In genomic region chr7:19789904-19790347, GRCm38 (mm10) we compare ENCODE assay signal across 8 mouse cellular contexts. TPM values are rescaled to one million over a fixed set of nuclear protein-coding genes. Genes with fewer than 3 reads are reported as not detected.
DNase-seq lines count a peak whose midpoint lies in the region; ATAC-seq and TF ChIP-seq lines count a peak whose summit lies in the region.

No protein-coding gene starts in this region.

- peak; percentile 93 to 96 for ATAC-seq in hematopoietic stem cell, adult 5-6 weeks (replicated peaks in 1 of 2; ENCODE audit: insufficient read depth in 1 of 2, low FRiP score in 2 of 2, low TSS enrichment in 1 of 2, low read depth in 1 of 2, poor library complexity in 2 of 2, severe bottlenecking in 2 of 2)
- peak; percentile 59 for ATAC-seq in lung, embryonic 16.5 days (ENCODE audit: low read depth)

- H3K4me1 ChIP-seq in MEL (ENCODE audit: control insufficient read depth in 1 of 2, insufficient read depth in 2 of 2, low read length in 2 of 2), result peaks cover 0 to 5% of the 10 kb centered on the region in 2 experiments; a peak in 2 of 4 replicates
- H3K4me1 ChIP-seq in lung, embryonic 16.5 days (replicated peaks; ENCODE audit: control insufficient read depth, insufficient read depth, low read length), result peaks cover 4% of the 10 kb centered on the region; the same call in 1 of the 2 replicates
- H3K4me1 ChIP-seq in thymus, adult 2 months (replicated peaks; ENCODE audit: control insufficient read depth, insufficient read depth, low read length), result peaks cover 25% of the 10 kb centered on the region

- H3K9ac ChIP-seq in MEL (ENCODE audit: control insufficient read depth, low read depth, low read length, poor library complexity, severe bottlenecking), result peak overlapping the region; percentile 45
- peak overlapping the region; percentile 64 for H3K9ac ChIP-seq in lung, embryonic 16.5 days (ENCODE audit: low read length)

- H3K79me2 ChIP-seq in MEL (ENCODE audit: control insufficient read depth, insufficient read depth, low read length, poor library complexity), result no peaks in the 10 kb centered on the region

- WGBS in lung, embryonic 16.5 days, result under 1% methylated on average over 19 of the region's 19 CpGs
- under 1% methylated on average over 19 of the region's 19 CpGs for WGBS in thymus, adult 2 months

- H3K27ac ChIP-seq in MEL (ENCODE audit: control insufficient read depth, low read depth, low read length), result no peak overlapping the region
- peak overlapping the region; percentile 16; the same call in 1 of the 2 replicates for H3K27ac ChIP-seq in lung, embryonic 16.5 days (ENCODE audit: low read length)
- H3K27ac ChIP-seq in thymus, adult 2 months (ENCODE audit: control insufficient read depth, insufficient read depth, low read length), result no peak overlapping the region

- peak; percentile 90 for DNase-seq in MEL (ENCODE audit: low read depth, low spot score)
- DNase-seq in cerebellum, adult 8-10 months, result peak; percentile 85
- DNase-seq in forelimb bud, embryonic 11.5 days (ENCODE audit: low read depth, low spot score), result peak; percentile 79
- DNase-seq in layer of hippocampus, adult 9-10 months (ENCODE audit: low spot score), result peak; percentile 51
- peak; percentile 71 for DNase-seq in ovary, adult 18-20 months (ENCODE audit: low spot score)
- DNase-seq in thymus, adult 2 months, result peak; percentile 93

- TF ChIP-seq POLR2A in MEL (IDR thresholded peaks at IDR 0.05; ENCODE audit: control insufficient read depth in 1 of 2, insufficient read depth in 1 of 2, low read depth in 1 of 2, low read length in 2 of 2, poor library complexity in 1 of 2), result peak in 1 of 2 experiments; percentile 30; a peak in 1 of 4 replicates
- TF ChIP-seq POLR2A in thymus, adult 2 months (IDR thresholded peaks at IDR 0.05; ENCODE audit: control insufficient read depth, extremely low read depth, insufficient read depth, low read length, poor library complexity), result no peak

- H3K27me3 ChIP-seq in MEL (ENCODE audit: control insufficient read depth in 1 of 2, insufficient read depth in 2 of 2, low read length in 2 of 2), result no peaks in the 10 kb centered on the region
- H3K27me3 ChIP-seq in lung, embryonic 16.5 days (ENCODE audit: control insufficient read depth, insufficient read depth, low read depth, low read length), result 0 out of 2 replicates have a peak, but pooled peaks cover 2% of the 10 kb centered on the region
- H3K27me3 ChIP-seq in thymus, adult 2 months (ENCODE audit: control insufficient read depth, insufficient read depth, low read length), result no peaks in the 10 kb centered on the region

- peak; percentile 68 for TF ChIP-seq RAD21 in MEL (IDR thresholded peaks at IDR 0.05; ENCODE audit: low read depth, low read length)

- H3K4me3 ChIP-seq in MEL (ENCODE audit: control insufficient read depth in 1 of 2, insufficient read depth in 1 of 2, low read depth in 2 of 2, low read length in 2 of 2), result peak overlapping the region; percentile 48 to 56
- H3K4me3 ChIP-seq in lung, embryonic 16.5 days (ENCODE audit: low read length), result peak overlapping the region; percentile 43
- no peak overlapping the region for H3K4me3 ChIP-seq in thymus, adult 2 months (ENCODE audit: control insufficient read depth, insufficient read depth, low read length)

- TF ChIP-seq EP300 in MEL (IDR thresholded peaks at IDR 0.05; ENCODE audit: low read depth in 1 of 2, low read length in 2 of 2), result no peak

- peak; percentile 92 to 97 (median 94) for TF ChIP-seq CTCF in MEL (IDR thresholded peaks at IDR 0.05 in 2 of 3, conservative IDR thresholded peaks at IDR 0.05 in 1 of 3; ENCODE audit: control insufficient read depth in 1 of 3, insufficient read depth in 1 of 3, low read depth in 2 of 3, low read length in 3 of 3, poor library complexity in 1 of 3, severe bottlenecking in 1 of 3)
- peak; percentile 99 for TF ChIP-seq CTCF in thymus, adult 2 months (IDR thresholded peaks at IDR 0.05; ENCODE audit: borderline replicate concordance, control insufficient read depth, extremely low read depth, insufficient read depth, low read length, poor library complexity)

- H3K4me2 ChIP-seq in lung, embryonic 16.5 days (ENCODE audit: low read depth, low read length), result peak overlapping the region; percentile 66

- H3K9me3 ChIP-seq in MEL (replicated peaks; ENCODE audit: insufficient read depth, low read length), result no peaks in the 10 kb centered on the region
- no peaks in the 10 kb centered on the region for H3K9me3 ChIP-seq in lung, embryonic 16.5 days (ENCODE audit: control insufficient read depth, low read length)

- no peaks in the 10 kb centered on the region; a peak in 1 of 4 replicates for H3K36me3 ChIP-seq in MEL (ENCODE audit: control insufficient read depth in 1 of 2, insufficient read depth in 2 of 2, low read length in 2 of 2)
- H3K36me3 ChIP-seq in lung, embryonic 16.5 days (ENCODE audit: control insufficient read depth, insufficient read depth, low read length), result no peaks in the 10 kb centered on the region
- H3K36me3 ChIP-seq in thymus, adult 2 months (ENCODE audit: control insufficient read depth, insufficient read depth, low read length), result no peaks in the 10 kb centered on the region

TF ChIP-seq in MEL, 35 proteins besides CTCF, POLR2A, EP300 and RAD21 (continues in another document):
- no peak for TF ChIP-seq NRF1 (IDR thresholded peaks at IDR 0.05; ENCODE audit: insufficient read depth, low read depth, low read length, poor library complexity, severe bottlenecking)
- no peak for TF ChIP-seq GATA1 (IDR thresholded peaks at IDR 0.05; ENCODE audit: low read depth, low read length)
- no peak for TF ChIP-seq ZMIZ1 (IDR thresholded peaks at IDR 0.05; ENCODE audit: low read depth, low read length)
- peak; percentile 94 for TF ChIP-seq SMC3 (IDR thresholded peaks at IDR 0.05; ENCODE audit: low read depth, low read length)
- TF ChIP-seq ZNF384 (IDR thresholded peaks at IDR 0.05; ENCODE audit: low read depth, low read length), result no peak
- no peak for TF ChIP-seq TCF12 (IDR thresholded peaks at IDR 0.05; ENCODE audit: low read depth, low read length)
- TF ChIP-seq CHD2 (IDR thresholded peaks at IDR 0.05; ENCODE audit: low read length), result no peak
- no peak for TF ChIP-seq NELFE (IDR thresholded peaks at IDR 0.05; ENCODE audit: low read depth, low read length)
- no peak for TF ChIP-seq MYB (IDR thresholded peaks at IDR 0.05; ENCODE audit: low read depth, low read length)
- no peak for TF ChIP-seq ELF1 (IDR thresholded peaks at IDR 0.05; ENCODE audit: low read depth, low read length)
- TF ChIP-seq ZKSCAN1 (IDR thresholded peaks at IDR 0.05; ENCODE audit: low read depth, low read length), result no peak
- TF ChIP-seq BHLHE40 (IDR thresholded peaks at IDR 0.05; ENCODE audit: borderline replicate concordance, low read depth, low read length), result no peak
- TF ChIP-seq POLR2AphosphoS2 (IDR thresholded peaks at IDR 0.05; ENCODE audit: low read length), result no peak
- TF ChIP-seq CHD1 (IDR thresholded peaks at IDR 0.05; ENCODE audit: low read depth, low read length), result no peak
- TF ChIP-seq ETS1 (IDR thresholded peaks at IDR 0.05; ENCODE audit: low read depth, low read length), result no peak
- peak; percentile 22; the same call in 1 of the 2 replicates for TF ChIP-seq MAX (IDR thresholded peaks at IDR 0.05; ENCODE audit: low read length)
- peak; percentile 62 for TF ChIP-seq ZC3H11A (IDR thresholded peaks at IDR 0.05; ENCODE audit: low read depth, low read length)
- TF ChIP-seq POLR2AphosphoS5 (IDR thresholded peaks at IDR 0.05; ENCODE audit: borderline replicate concordance, low read depth, low read length), result no peak
- no peak for TF ChIP-seq RCOR1 (IDR thresholded peaks at IDR 0.05; ENCODE audit: low read depth, low read length)
- TF ChIP-seq USF2 (IDR thresholded peaks at IDR 0.05; ENCODE audit: borderline replicate concordance in 1 of 2, insufficient read depth in 1 of 2, low read depth in 1 of 2, low read length in 2 of 2), result no peak
- TF ChIP-seq SIN3A (IDR thresholded peaks at IDR 0.05; ENCODE audit: low read length), result 0 out of 2 replicates have a peak, but pooled peaks have one; percentile 54
- TF ChIP-seq MXI1 (IDR thresholded peaks at IDR 0.05; ENCODE audit: low read depth, low read length), result no peak
- TF ChIP-seq TAL1 (IDR thresholded peaks at IDR 0.05; ENCODE audit: low read length), result no peak
- no peak for TF ChIP-seq MYC (IDR thresholded peaks at IDR 0.05; ENCODE audit: low read depth, low read length)
- no peak for TF ChIP-seq MEF2A (IDR thresholded peaks at IDR 0.05; ENCODE audit: extremely low read depth, insufficient replicate concordance, low read depth, low read length, poor library complexity, severe bottlenecking)

RNA-seq across cellular contexts. Expression of gene Cblc, which starts 6.7 kb away (rescaled TPM):
- not detected in 2 replicates for total RNA-seq in MEL (2012; rRNA removed)
- polyA plus RNA-seq in MEL (2012; ENCODE audit: insufficient read depth in 1 of 2, insufficient read length in 2 of 2, low read depth in 1 of 2, low replicate concordance in 2 of 2, missing spikeins in 1 of 2), result not detected
- not detected in 2 replicates for total RNA-seq in hematopoietic stem cell, adult 5-6 weeks (2017)
- polyA plus RNA-seq in lung, embryonic 16.5 days (2015; fragmentation: Nextera tagmentation; extraction: Ambion mirVana), result 17.8 and 18.8 TPM in 2 replicates
- polyA plus RNA-seq in thymus, adult 2 months (2012; rRNA removed), result 2.4 and 2.8 TPM in 2 replicates

RNA-seq across cellular contexts. Expression of gene Bcam, which starts 19.1 kb away (rescaled TPM):
- total RNA-seq in MEL (2012; rRNA removed), result 2.6 and 3.2 TPM in 2 replicates
- 1 to 10 TPM in 1 of 2 experiments, not detected in 1; 8.1 TPM for polyA plus RNA-seq in MEL (2012; ENCODE audit: insufficient read depth in 1 of 2, insufficient read length in 2 of 2, low read depth in 1 of 2, low replicate concordance in 2 of 2, missing spikeins in 1 of 2)
- total RNA-seq in hematopoietic stem cell, adult 5-6 weeks (2017), result 2.3 and 4.2 TPM in 2 replicates
- 347 and 379 TPM in 2 replicates for polyA plus RNA-seq in lung, embryonic 16.5 days (2015; fragmentation: Nextera tagmentation; extraction: Ambion mirVana)
- 36.4 and 55.5 TPM in 2 replicates for polyA plus RNA-seq in thymus, adult 2 months (2012; rRNA removed)

RNA-seq across cellular contexts. Expression of gene Bcl3, which starts 32.6 kb away (rescaled TPM):
- total RNA-seq in MEL (2012; rRNA removed), result 1.7 and 2.7 TPM in 2 replicates
- 1 to 10 TPM in 1 of 2 experiments, not detected in 1; 6.7 TPM for polyA plus RNA-seq in MEL (2012; ENCODE audit: insufficient read depth in 1 of 2, insufficient read length in 2 of 2, low read depth in 1 of 2, low replicate concordance in 2 of 2, missing spikeins in 1 of 2)
- 3.0 and 5.3 TPM in 2 replicates for total RNA-seq in hematopoietic stem cell, adult 5-6 weeks (2017)
- 5.4 and 5.7 TPM in 2 replicates for polyA plus RNA-seq in lung, embryonic 16.5 days (2015; fragmentation: Nextera tagmentation; extraction: Ambion mirVana)
- 54.4 and 67.2 TPM in 2 replicates for polyA plus RNA-seq in thymus, adult 2 months (2012; rRNA removed)

RNA-seq across cellular contexts. Expression of gene Nectin2, which starts 39.6 kb away (rescaled TPM):
- total RNA-seq in MEL (2012; rRNA removed), result 6.9 TPM in 2 replicates
- polyA plus RNA-seq in MEL (2012; ENCODE audit: insufficient read depth in 1 of 2, insufficient read length in 2 of 2, low read depth in 1 of 2, low replicate concordance in 2 of 2, missing spikeins in 1 of 2), result 10 to 100 TPM in 1 of 2 experiments, not detected in 1; 25.6 TPM
- total RNA-seq in hematopoietic stem cell, adult 5-6 weeks (2017), result 2.0 and 3.8 TPM in 2 replicates
- 128 and 131 TPM in 2 replicates for polyA plus RNA-seq in lung, embryonic 16.5 days (2015; fragmentation: Nextera tagmentation; extraction: Ambion mirVana)
- polyA plus RNA-seq in thymus, adult 2 months (2012; rRNA removed), result 10.0 and 11.4 TPM in 2 replicates
